Mouse (Mus musculus): ENCODE data around the gene Irak2.

The Irak2 gene

DNA sequence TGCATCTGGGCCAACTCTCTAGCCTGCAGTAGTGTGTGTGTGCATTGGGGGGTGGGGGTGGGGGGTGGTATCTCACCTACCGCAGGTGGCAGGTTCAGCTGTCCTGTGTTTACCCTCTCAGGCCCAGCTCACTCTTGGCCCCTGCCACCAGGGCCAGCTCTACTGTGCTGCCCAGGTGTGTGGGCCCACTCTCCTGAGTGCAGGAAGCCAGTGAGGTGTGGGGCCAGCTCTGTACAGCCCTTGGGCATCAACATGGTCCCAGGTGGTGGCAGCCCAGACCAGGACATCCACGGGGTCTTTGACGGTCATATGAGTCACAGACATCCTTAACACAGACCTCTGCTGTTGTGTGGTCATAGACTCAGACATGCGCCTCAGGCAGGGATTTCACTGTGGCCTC is 5.4 kb upstream of the Irak2 start:
- no peak for DNase-seq (ENCODE audit: extremely low read depth, insufficient read length, low spot score)

DNA sequence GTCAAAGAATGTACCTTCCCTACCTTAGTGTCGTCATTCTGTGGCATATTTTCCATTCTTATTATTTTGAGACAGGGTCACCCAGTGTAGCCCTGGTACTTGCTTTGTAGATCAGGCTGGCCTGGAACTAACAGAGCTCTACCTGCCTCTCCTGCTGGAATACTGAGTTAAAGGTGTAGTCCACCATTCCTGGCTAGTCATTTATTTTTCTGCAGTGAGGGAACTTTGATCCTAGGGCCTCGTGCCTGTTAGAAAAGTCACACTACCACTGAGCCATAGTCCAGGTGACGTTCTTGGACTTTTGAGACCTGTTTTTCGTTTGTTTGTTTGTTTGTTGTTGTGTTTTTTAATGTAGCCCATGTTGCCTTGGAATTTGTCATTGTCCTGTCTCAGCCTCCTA is 934 bp downstream of the Irak2 start:
- DNase-seq (ENCODE audit: extremely low read depth, insufficient read length, low spot score) = no peak

DNA sequence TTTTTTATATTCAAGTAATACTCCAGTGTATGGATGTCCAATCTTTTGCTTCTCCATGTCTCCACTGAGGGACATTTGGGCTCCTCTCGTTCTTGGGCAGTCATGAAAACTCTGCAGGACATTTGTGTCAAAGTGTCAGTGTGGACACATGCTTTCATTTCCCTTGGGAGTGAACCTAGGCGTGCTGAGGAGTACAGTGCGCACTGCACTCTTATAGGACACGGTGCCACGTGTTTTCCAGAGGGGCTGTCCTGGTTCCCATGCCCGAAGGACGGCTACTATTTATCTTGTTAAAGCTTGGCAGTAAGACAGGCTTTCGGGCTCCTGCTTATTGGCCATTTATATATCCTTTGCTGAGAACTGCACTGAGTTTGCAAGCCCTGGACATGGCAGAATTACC is 4.3 kb downstream of the Irak2 start:
- no peak for DNase-seq (ENCODE audit: extremely low read depth, insufficient read length, low spot score)

DNA sequence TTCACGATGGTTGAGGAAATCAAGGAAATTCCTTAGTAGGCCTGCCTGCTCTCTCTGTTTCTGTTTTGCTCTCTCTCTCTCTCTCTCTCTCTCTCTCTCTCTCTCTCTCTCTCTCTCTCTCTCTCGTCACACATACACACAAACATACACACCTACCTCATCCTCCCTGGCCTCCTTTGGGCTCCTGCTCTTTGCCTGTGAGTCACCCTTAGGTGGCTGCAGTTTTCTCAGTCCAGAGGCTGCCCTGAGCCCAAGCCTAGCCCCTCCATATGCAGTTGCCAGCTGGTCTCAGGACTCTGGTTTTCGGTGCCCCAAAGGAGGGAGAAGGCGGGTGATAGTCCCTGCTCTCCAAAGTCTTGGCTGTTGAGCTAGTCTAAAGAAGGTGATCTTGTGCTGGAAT is 4.8 kb downstream of the Irak2 start:
- peak; percentile 69 for DNase-seq (ENCODE audit: extremely low read depth, insufficient read length, low spot score)

DNA sequence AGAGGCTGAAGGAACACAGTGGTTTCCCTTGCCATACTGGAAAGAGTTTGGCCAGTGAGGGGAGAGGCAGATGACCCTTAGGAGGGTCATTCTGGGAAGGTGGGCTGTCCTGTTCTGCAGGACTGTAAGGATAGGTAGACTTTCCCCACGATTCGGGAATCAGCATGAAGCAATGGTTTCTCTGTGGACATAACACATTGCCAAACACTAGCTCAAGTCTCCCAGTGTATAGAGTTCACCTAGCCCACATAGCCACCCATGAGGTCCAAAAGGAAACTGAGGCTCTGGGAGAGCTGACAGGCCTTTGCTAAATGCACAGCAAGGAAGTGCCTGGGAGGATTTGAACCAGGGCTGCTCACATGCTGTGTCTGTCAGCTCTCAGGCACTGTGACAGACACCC is 5.7 kb downstream of the Irak2 start:
- DNase-seq (ENCODE audit: extremely low read depth, insufficient read length, low spot score) = no peak

DNA sequence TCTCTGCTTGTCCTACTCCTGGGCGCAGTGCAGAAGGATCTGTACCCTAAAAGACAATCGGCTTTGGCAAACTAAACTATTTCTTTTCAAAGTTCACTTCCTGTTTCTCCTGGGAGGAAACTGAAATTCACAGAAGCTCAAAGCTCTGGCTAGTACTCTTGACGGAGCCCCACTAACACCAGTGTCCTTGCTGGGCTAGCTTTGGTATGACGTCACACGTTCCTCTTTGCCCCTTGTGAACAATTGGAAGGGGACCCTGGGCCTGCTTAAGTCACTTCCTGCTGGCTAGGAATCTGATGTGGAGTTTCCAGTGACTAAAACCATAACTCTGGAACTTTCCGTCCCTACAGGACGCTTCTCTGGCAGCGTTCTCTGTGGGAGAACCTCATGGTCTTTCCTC is 6.5 kb downstream of the Irak2 start:
- DNase-seq (ENCODE audit: extremely low read depth, insufficient read length, low spot score) = no peak

DNA sequence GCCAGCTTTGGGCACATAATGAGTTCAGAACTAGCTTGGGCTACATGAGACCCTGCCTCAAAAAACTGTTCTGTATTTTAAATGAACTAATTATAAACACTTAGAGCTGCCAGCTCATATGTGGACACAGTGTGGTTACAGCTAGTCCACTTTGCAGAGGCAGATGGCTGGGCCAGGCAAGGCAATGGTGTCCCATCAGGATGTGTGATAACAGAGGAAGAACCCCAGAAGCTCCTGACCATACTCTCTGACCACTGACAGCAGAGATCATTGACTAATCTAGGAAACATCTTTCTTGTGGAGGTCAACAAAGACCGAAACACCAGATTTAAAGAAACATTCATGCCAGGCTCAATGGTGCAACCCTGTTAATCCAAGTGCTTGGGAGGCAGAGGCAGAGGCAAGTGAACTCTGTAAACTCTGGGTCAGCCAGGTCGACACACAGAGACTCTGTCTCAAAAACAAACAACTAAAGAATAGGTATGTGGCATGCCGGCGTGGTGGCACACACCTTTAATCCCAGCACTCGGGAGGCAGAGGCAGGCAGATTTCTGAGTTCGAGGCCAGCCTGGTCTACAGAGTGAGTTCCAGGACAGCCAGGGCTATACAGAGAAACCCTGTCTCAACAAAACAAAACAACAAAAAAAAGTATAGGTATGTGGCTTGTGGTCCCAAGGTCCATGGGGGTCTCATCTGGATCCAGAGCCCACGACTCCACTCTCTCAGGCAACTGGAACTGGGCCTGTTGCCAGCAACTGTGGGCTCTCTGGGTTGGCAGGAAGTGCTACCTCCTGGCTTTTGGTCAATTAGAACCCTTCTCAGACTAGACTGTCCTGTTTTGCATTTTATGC is 11.3 kb downstream of the Irak2 start:
- no peak for DNase-seq (ENCODE audit: extremely low read depth, insufficient read length, low spot score)

DNA sequence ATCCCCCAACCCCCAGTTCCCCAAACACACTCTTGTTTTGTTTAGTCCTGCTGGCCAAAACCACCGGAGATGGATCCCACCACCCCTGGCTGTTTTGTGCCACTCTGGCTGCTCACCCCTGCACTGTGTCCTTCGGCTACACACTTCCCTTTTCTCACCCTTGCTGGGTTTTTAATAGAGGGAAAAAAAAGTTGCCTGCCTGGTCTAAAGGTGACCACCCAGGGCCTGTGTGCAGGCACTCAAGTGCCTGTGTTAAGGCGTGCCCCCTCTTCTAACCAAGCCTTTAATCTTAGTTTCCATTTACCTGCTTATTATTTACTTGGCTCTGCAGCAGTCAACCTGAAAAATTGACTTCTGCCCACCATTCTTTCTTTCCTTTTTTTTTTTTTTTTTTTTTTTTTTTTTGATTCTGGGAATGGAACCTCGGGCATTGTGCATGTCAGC is 12.0 kb downstream of the Irak2 start:
- no peak for DNase-seq (ENCODE audit: extremely low read depth, insufficient read length, low spot score)

DNA sequence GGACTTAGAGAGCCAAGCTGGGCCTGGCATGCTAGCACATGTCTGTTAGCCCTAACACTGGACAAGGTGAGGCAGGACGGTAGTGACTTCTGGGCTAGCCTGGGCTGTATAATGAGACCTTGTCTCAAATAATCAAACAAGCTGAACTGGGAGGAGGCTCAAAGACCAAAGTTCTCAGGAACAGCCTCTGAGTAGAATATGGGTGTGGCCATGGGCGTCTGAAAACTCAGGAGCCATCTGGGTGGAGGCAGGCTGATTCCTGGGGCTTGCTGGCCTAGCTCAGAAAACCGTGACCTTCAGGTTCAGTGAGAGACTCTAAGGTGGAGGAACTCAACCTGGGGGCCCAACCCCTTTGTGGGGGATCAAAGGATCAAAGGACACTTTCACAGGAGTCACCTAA is 13.4 kb downstream of the Irak2 start:
- no peak for DNase-seq (ENCODE audit: extremely low read depth, insufficient read length, low spot score)

DNA sequence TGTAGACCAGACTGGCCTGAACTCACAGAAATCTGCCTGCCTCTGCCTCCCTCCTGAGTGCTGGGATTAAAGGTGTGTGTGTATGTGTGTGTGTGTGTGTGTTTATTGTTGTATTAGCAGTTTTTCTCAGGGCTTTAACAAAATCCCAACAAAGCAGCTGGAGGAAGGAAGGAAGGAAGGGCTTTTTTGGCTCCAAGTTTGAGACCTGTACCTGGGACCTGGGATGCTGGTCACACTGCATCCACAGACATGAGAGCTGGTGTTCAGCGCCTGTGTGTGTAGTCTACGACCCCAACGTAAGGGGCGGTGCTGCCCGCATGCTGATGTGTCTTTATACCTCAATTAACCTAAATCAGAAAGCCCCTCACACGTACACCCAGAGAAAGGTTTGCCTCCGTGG is 15.3 kb downstream of the Irak2 start:
- DNase-seq (ENCODE audit: extremely low read depth, insufficient read length, low spot score) = no peak

DNA sequence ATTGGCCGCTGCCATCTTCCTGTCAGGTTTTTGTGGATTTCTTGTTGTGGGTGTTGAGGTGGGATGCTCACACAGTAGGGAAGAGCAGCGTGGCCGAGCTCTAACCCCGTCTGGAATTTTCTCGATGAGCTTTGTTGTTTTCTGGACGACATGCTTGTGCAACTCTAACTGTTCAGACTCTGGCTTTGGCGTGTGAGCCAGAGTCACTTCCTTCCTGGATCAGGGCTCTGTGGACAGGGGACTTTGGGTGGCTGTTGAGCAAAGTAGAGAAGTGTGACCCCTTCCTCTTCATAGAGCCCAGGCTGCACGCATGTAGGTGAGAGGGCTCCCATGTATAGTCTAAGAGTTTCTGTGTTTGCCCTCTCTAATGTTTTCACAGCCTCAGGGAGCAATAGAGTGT is 15.8 kb downstream of the Irak2 start:
- no peak for DNase-seq (ENCODE audit: extremely low read depth, insufficient read length, low spot score)

DNA sequence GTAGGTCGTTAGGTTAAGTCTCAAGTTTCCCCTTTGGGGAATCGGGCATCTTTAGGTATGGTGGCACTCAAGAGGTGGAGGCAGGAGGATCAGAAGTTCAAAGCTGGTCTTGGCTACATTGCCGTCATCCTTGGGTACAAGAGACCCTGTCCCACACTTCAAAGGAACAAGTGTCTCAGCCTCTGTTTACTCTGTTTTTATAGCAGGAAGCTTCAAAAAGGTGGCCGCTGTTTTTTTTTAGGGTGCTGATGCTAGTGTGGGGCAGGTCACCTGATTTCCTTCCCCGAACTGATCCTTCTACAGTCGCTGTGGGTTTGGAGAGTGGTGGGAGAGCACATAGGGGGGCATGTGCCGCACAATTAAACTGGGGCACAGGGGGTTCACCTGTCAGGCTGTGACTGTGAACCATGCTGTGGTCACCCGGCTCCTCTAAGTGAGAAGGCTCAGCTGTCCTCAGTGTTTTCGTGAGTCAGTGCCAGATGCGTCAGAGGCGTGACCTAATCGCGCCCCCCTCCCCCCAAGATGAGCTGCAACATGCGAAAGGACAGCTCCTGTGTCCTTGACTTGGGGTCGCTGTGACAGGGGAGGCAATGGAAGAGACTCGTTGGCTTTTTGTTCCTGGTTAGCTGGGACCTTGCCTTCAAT is 16.6 kb downstream of the Irak2 start:
- no peak for DNase-seq (ENCODE audit: extremely low read depth, insufficient read length, low spot score)

DNA sequence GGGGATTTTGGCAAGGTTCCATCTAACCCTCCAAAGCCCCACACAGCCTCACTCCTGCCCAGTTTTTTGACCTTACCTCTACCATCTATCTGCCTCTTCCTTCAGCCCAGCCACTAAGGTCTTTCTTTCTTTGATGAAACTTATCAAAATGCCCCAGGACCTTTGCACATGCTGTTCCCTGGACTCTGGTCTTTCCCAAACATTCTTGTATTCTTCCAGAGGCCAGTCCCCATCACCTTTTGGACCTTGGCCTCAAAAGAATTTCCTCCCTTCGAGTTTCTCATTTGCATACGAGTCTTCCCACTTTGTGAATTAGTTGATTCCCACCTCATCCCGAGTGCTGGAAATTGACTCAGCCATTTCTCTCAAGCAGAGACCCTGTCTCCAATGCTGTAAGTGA is 17.2 kb downstream of the Irak2 start:
- no peak for DNase-seq (ENCODE audit: extremely low read depth, insufficient read length, low spot score)

DNA sequence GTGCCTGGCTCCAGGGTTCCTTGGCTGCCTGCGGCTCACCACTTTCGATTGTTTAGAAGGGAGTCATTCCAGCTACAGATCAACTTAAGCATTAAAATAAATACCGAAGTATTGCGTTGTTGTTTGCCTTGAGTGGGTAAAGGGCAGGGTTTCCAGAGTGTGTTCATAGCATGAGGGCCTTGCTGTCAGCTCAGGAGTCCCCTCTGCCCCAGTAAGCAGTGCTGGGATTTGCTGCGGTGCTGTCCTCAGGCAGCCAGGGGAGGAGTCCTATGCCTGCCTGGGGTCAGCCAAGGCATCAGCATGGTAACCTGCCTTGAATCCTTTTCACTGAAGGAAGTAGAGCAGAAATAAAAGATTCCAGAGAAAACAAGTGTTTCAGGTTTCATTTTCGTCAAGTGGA is 18.6 kb downstream of the Irak2 start:
- DNase-seq (ENCODE audit: extremely low read depth, insufficient read length, low spot score) = no peak

DNA sequence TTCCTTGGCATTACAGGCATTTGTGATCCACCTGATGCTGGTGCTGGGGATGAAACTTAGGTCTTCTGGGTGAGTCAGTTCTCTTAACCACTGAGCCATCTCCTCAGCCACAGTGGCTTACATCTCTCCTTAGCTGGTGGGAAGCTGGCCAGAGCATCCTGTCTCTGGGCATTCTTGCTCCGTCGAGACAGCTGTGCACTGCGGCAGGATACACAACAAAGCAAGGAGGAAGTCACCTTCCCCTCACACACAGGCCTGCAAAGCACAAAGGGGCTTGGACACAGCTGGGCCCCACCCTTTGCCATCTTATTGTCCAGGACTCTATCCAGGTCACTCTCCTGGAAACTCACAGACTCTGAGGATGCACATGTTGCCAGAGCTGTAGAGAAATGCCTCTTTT is 20.0 kb downstream of the Irak2 start:
- no peak for DNase-seq (ENCODE audit: extremely low read depth, insufficient read length, low spot score)

DNA sequence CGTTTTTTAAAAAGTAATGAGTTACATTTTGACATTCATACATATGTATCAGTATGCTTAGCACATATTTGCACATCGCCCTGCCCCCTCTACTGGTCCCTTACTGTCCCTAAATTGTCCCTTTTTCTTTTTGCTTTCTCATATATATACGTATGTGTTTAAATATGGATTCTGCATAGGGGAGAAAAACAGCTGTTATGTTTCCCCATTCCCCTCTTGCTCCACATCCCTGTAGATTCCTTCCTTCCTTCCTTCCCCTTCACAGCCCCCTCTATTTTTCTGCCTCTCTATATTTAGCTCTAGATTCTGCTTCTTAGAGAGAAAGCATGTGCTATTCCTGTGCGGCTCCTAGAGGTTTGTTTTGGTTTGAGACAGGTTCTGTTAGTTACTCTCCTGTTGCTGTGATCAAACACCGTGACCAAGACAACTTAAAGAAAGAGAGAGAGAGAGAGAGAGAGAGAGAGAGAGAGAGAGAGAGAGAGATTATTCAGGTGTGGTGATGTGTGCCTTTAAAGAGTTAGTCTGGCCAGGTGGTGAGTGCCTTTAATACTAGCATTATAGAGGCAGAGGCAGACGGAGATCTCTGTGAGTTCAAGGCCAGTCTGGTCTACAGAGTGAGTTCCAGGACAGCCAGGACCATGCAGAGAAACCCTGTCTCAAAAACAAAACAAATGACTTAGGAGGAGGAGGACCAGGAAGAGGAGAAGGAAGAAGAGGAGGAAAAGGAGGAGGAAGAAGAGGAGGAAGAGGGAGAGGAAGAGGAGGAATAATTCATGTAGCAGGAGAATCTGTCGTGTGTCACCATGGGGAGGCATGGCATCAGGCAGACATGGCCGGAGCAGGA is 21.6 kb downstream of the Irak2 start:
- no peak for DNase-seq (ENCODE audit: extremely low read depth, insufficient read length, low spot score)

DNA sequence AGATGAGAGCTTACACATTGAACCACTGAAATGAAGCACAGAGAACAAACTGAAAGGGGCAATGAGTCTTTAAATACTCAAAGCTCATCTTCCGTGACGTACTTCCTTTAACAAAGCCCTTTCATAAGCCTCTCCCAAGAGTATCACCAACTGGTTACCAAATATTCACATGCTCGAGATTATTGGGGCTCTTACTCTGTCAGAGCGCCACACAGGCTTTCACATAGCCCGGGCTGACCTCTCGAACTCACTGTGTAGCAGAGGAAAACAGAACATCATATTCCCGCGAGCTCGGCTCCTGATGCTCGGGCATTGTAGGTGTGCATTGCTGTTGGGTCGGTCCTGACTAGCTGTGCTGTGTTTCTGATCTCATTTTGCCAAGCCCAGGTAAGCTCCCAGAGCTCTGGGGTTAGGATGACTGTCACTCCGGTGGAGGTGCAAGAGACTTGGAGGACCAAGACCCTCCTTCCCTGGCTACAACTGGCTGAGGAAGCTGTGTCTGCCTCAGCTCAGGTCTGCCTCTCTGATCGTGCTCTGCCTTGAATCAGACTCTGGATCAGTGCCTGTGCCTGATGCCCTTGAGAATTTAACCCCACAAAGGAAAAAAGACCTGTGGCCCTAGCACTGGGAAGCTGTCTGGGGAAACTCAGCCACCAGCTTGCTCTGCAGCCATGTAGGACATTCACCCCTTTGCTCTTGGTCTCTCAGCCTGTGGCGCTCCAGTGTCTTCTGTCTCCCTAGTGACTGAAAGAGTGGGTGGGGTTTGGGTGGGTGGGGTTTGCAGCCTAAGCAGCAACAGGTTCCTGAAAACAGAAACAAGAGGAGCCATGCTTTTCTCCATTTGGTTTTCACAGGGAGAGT is 22.5 kb downstream of the Irak2 start:
- DNase-seq (ENCODE audit: extremely low read depth, insufficient read length, low spot score) = no peak

DNA sequence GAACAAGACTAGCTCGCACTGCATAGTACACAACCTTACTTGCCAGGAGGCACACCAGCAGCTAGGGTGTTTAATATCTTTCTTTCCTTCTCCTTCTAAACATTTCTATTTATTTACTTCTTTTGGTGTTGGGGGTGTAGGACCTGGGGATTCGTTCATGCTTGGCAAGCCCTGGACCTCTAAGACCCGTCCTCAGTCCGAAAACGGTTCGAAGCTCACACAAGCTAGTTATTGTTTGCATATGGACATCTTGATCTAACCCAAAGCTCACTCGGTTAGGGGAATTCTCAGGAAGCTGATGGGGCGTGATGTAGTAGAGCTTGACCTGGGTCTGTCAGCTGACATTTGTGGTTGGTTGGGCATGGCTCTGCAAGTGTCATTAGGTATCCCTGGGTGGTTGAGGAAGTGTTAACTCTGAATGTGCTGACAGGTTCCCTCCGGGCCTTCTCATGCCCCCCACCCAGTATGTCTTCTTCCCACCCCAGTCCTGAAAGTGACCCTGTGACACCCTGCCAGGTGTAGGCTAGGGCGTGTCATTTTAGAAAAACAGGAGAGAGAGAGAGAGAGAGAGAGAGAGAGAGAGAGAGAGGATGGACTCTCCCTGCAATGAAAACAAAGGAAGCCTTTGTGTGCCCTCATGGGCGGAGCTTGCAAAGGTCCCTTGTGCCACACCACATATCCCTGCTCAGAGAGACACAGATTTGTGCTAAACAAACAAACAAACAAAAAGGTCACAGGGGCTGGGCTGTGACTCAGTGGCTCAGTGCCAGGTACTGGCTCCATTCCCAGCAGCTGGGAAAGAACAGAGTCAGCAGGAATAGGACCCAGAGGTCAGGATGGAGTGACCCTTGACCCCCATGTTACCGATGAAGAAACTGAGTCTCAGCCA is 23.3 kb downstream of the Irak2 start:
- DNase-seq (ENCODE audit: extremely low read depth, insufficient read length, low spot score) = peak; percentile 70

DNA sequence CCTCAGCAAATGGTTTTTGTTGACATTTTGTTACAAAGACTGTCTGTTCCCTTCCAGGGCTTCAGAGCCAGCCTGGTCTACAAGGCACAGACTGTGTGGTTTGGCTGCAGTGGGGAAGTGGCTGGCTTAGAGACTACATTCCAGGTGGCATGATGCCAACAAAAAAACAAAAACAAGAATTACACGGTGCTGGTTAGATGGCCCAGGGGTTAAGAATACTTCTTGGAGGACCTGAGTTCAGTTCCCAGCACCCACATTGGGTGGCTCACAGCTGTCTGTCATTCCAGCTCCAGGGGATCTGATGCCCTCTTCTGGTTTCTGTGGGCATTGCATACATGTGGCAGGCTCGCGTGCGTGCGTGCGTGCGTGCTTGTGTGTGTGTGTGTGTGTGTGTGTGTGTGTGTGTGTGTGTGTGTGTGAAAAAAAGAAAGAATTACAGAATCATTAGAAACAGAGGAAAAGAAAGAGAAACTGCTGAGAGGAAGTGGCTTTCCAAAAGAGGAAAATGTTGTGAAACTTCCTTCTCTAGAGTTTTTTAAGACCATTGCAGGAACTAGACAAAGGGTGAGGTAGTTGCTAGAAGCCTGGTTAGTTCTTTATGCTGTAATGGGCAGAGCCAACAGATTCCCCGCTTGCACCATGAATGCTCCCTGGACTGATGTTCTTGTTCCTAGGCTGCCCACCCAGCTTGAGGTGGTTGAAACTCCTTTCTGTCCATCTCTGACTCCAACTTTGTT is 24.9 kb downstream of the Irak2 start:
- DNase-seq (ENCODE audit: extremely low read depth, insufficient read length, low spot score) = no peak

All from 3134 (cell line).